Mouse (Mus musculus) limb, embryonic 14.5 days (tissue): ENCODE data around the gene Unc5cl. TPM values are rescaled to one million over a fixed set of nuclear protein-coding genes. Genes with fewer than 3 reads are reported as not detected.
A peak's percentile ranks its signal among the peaks of the same experiment; 100 is the strongest.

ENCODE experiments used
- ATAC-seq: fragments of 200-750 bp; cut with Nextera tagmentation; 2 replicates; pipeline ENCODE4 v1.8.0; 2017; ENCODE audit warnings: low read depth, moderate number of reproducible peaks, moderate TSS enrichment; ENCODE audit not compliant: low FRiP score
- DNase-seq: peaks from one replicate; pipeline ENCODE4 v3.0.0-alpha.2; 2015; ENCODE audit warnings: low spot score
- H3K27ac ChIP-seq: fragments of 300-500 bp; sonication (generic); replicated peaks from 2 replicates; pipeline ENCODE4 v1.5.1; 2014; ENCODE audit warnings: low read depth, mild to moderate bottlenecking, low read length, moderate library complexity, mixed read lengths
- H3K27me3 ChIP-seq: fragments of 300-500 bp; sonication (generic); 2 replicates; pipeline ENCODE4 v1.6.1; 2014; ENCODE audit warnings: low read length, mixed read lengths; ENCODE audit not compliant: control insufficient read depth, insufficient read depth
- H3K36me3 ChIP-seq: fragments of 300-500 bp; sonication (generic); 2 replicates; pipeline ENCODE4 v1.6.1; 2014; ENCODE audit warnings: mild to moderate bottlenecking, low read length, moderate library complexity, mixed read lengths; ENCODE audit not compliant: control insufficient read depth, insufficient read depth
- H3K4me1 ChIP-seq: fragments of 300-500 bp; sonication (generic); 2 replicates; pipeline ENCODE4 v1.6.1; 2014; ENCODE audit warnings: antibody characterized with exemption, low read length, mixed read lengths; ENCODE audit not compliant: control insufficient read depth, insufficient read depth
- H3K4me2 ChIP-seq: fragments of 300-500 bp; sonication (generic); replicated peaks from 2 replicates; pipeline ENCODE4 v1.6.1; 2014; ENCODE audit warnings: low read depth, mild to moderate bottlenecking, low read length, moderate library complexity; ENCODE audit not compliant: severe bottlenecking
- H3K4me3 ChIP-seq: fragments of 300-500 bp; sonication (generic); replicated peaks from 2 replicates; pipeline ENCODE4 v1.5.1; 2014; ENCODE audit warnings: low read length
- H3K9ac ChIP-seq: fragments of 300-500 bp; sonication (generic); 2 replicates; pipeline ENCODE4 v1.6.1; 2014; ENCODE audit warnings: mild to moderate bottlenecking, low read depth, low read length, moderate library complexity; ENCODE audit not compliant: severe bottlenecking
- H3K9me3 ChIP-seq: fragments of 300-500 bp; sonication (generic); 2 replicates; pipeline ENCODE4 v1.6.1; 2016; ENCODE audit warnings: low read length; ENCODE audit not compliant: control insufficient read depth
- POLR2A ChIP-seq: fragments of 200-500 bp; IDR thresholded peaks from 2 replicates; pipeline ENCODE4 v1.8.0; 2012; ENCODE audit warnings: inconsistent platforms, mild to moderate bottlenecking, moderate library complexity, borderline replicate concordance; ENCODE audit not compliant: insufficient read depth, insufficient read length; ENCODE audit errors: extremely low read depth
- WGBS: fragments of 180-500 bp; shearing (Covaris S2); extraction: QIAGEN DNeasy Blood & Tissue Kit; methylation state at CpG from one replicate; pipeline ENCODE4 v1.1.7; 2014; 5-methylcytosine and 5-hydroxymethylcytosine counted together
- polyA plus RNA-seq, 2 experiments: library from polyadenylated mRNA; depleted of rRNA in 1 of 2; stranded (reverse) in 1 of 2; unstranded in 1 of 2; fragments of >200 nt; fragmentation: Nextera tagmentation in 1 of 2; extraction: Ambion mirVana in 1 of 2; gene quantifications; 2 replicates each; pipeline versions ENCODE4 v1.2.1 to v1.2.3; 2012 to 2014

Gene Unc5cl
- polyA plus RNA-seq, 2 experiments, result 0.15 to 0.18 TPM

- no peak for TF ChIP-seq POLR2A
- 78% methylated on average over 11 of the region's 11 CpGs for WGBS
- DNase-seq (no peak), ATAC-seq (no peak)
- Histone ChIP-seq H3K9ac (no peak overlapping the region), H3K9me3 (no peaks in the 10 kb centered on the region), H3K36me3 (no peaks in the 10 kb centered on the region), H3K27ac (no peak overlapping the region), H3K4me1 (no peaks in the 10 kb centered on the region), H3K4me3 (no peak overlapping the region), H3K4me2 (no peak overlapping the region), H3K27me3 (no peaks in the 10 kb centered on the region)
Measured at GRCm38 (mm10) chr17:48542733-48543132, 88.0 kb downstream of the Unc5cl start.

- no peak for ATAC-seq
- Histone ChIP-seq H3K4me2 (peak overlapping the region; percentile 20; the same call in 1 of the 2 replicates), H3K27me3 (no peaks in the 10 kb centered on the region), H3K4me1 (no peaks in the 10 kb centered on the region), H3K4me3 (no peak overlapping the region), H3K9ac (no peak overlapping the region), H3K36me3 (no peaks in the 10 kb centered on the region), H3K9me3 (no peaks in the 10 kb centered on the region), H3K27ac (no peak overlapping the region)
- no peak for DNase-seq
- no peak for TF ChIP-seq POLR2A
- WGBS, result 51% methylated on average over 15 of the region's 15 CpGs
Measured at GRCm38 (mm10) chr17:48543301-48543765, 88.6 kb downstream of the Unc5cl start.

- Histone ChIP-seq H3K9me3 (no peaks in the 10 kb centered on the region), H3K36me3 (no peaks in the 10 kb centered on the region), H3K9ac (no peak overlapping the region), H3K27me3 (no peaks in the 10 kb centered on the region), H3K4me1 (no peaks in the 10 kb centered on the region), H3K27ac (no peak overlapping the region), H3K4me3 (no peak overlapping the region), H3K4me2 (no peak overlapping the region)
- DNase-seq (no peak), ATAC-seq (no peak)
- no peak for TF ChIP-seq POLR2A
- 25% methylated on average over 9 of the region's 9 CpGs for WGBS
Measured at GRCm38 (mm10) chr17:48544722-48545121, 90.0 kb downstream of the Unc5cl start.

- no peak for TF ChIP-seq POLR2A
- Histone ChIP-seq H3K27ac (no peak overlapping the region), H3K27me3 (no peaks in the 10 kb centered on the region), H3K36me3 (no peaks in the 10 kb centered on the region), H3K4me1 (no peaks in the 10 kb centered on the region), H3K4me3 (no peak overlapping the region), H3K9me3 (no peaks in the 10 kb centered on the region), H3K4me2 (peak overlapping the region; percentile 7; the same call in 1 of the 2 replicates), H3K9ac (no peak overlapping the region)
- DNase-seq (no peak), ATAC-seq (0 out of 2 replicates have a peak, but pooled peaks have one; percentile 12)
- WGBS, result 66% methylated on average over 28 of the region's 28 CpGs
Measured at GRCm38 (mm10) chr17:48545223-48545943, 90.7 kb downstream of the Unc5cl start.

- no peaks in the 10 kb centered on the region for H3K36me3 ChIP-seq
- H3K27ac ChIP-seq, result no peak overlapping the region
- no peaks in the 10 kb centered on the region for H3K9me3 ChIP-seq
- no peak overlapping the region for H3K9ac ChIP-seq
- H3K4me2 ChIP-seq, result 0 out of 2 replicates have a peak overlapping the region, but pooled peaks have one; percentile 7
- WGBS, result 93% methylated on average over 11 of the region's 11 CpGs
- TF ChIP-seq POLR2A, result no peak
- H3K4me3 ChIP-seq, result no peak overlapping the region
- no peaks in the 10 kb centered on the region for H3K27me3 ChIP-seq
- DNase-seq, result no peak
- no peaks in the 10 kb centered on the region for H3K4me1 ChIP-seq
- ATAC-seq, result no peak
Measured at GRCm38 (mm10) chr17:48546036-48546435, 91.3 kb downstream of the Unc5cl start.

GRCm38 (mm10) chr17:48547668-48548067 is 93.0 kb downstream of the Unc5cl start:
- no peak overlapping the region for H3K27ac ChIP-seq
- H3K9me3 ChIP-seq, result no peaks in the 10 kb centered on the region
- 74% methylated on average over 6 of the region's 6 CpGs for WGBS
- no peaks in the 10 kb centered on the region for H3K4me1 ChIP-seq
- no peak overlapping the region for H3K4me2 ChIP-seq
- no peak overlapping the region for H3K4me3 ChIP-seq
- H3K9ac ChIP-seq, result no peak overlapping the region
- H3K36me3 ChIP-seq, result no peaks in the 10 kb centered on the region
- no peaks in the 10 kb centered on the region for H3K27me3 ChIP-seq
- no peak for TF ChIP-seq POLR2A
- no peak for ATAC-seq
- no peak for DNase-seq
